Mouse (Mus musculus): Measurements from ENCODE around the gene P2ry6. TPM values are rescaled to one million over a fixed set of nuclear protein-coding genes. Genes with fewer than 3 reads are reported as not detected.

P2ry6 gene
- total and polyA plus RNA-seq, 2 experiments, result 0.92 to 4.3 TPM

GRCm38 (mm10) chr7:100950031-100950430 lies 24.4 kb downstream of the P2ry6 start:
- Histone ChIP-seq H3K27ac (replicated peaks; ENCODE audit: insufficient read depth, low read depth, low read length) (peak overlapping the region; percentile 54), H3K4me1 (ENCODE audit: control insufficient read depth, insufficient read depth, low read length) (peaks cover 2% of the 10 kb centered on the region; the same call in 1 of the 2 replicates), H3K27me3 (ENCODE audit: control insufficient read depth, insufficient read depth, low read length) (no peaks in the 10 kb centered on the region), H3K79me2 (ENCODE audit: control insufficient read depth, insufficient read depth, low read length) (no peaks in the 10 kb centered on the region), H3K36me3 (ENCODE audit: control insufficient read depth, insufficient read depth, low read length) (no peaks in the 10 kb centered on the region), H3K4me3 (ENCODE audit: insufficient read depth, low read depth, low read length) (no peak overlapping the region), H3K9ac (ENCODE audit: low read depth, low read length) (no peak overlapping the region)
- WGBS, result 78% methylated on average over 5 of the region's 5 CpGs
- no peak for TF ChIP-seq CTCF (IDR thresholded peaks at IDR 0.05; ENCODE audit: low read depth, low read length)
- TF ChIP-seq POLR2A (IDR thresholded peaks at IDR 0.05; ENCODE audit: extremely low read depth, insufficient read depth, low read length), result no peak
- no peak for DNase-seq (ENCODE audit: extremely low read depth, low read depth, low spot score)

GRCm38 (mm10) chr7:100944738-100945137 lies 29.7 kb downstream of the P2ry6 start:
- H3K4me1 ChIP-seq (ENCODE audit: control insufficient read depth, insufficient read depth, low read length), result no peaks in the 10 kb centered on the region
- no peak overlapping the region for H3K27ac ChIP-seq (replicated peaks; ENCODE audit: insufficient read depth, low read depth, low read length)
- no peak for DNase-seq (ENCODE audit: extremely low read depth, low read depth, low spot score)
- no peak for TF ChIP-seq POLR2A (IDR thresholded peaks at IDR 0.05; ENCODE audit: extremely low read depth, insufficient read depth, low read length)
- no peak for TF ChIP-seq CTCF (IDR thresholded peaks at IDR 0.05; ENCODE audit: low read depth, low read length)
- no peaks in the 10 kb centered on the region for H3K36me3 ChIP-seq (ENCODE audit: control insufficient read depth, insufficient read depth, low read length)
- H3K27me3 ChIP-seq (ENCODE audit: control insufficient read depth, insufficient read depth, low read length), result no peaks in the 10 kb centered on the region
- H3K9ac ChIP-seq (ENCODE audit: low read depth, low read length), result no peak overlapping the region
- H3K79me2 ChIP-seq (ENCODE audit: control insufficient read depth, insufficient read depth, low read length), result no peaks in the 10 kb centered on the region
- WGBS, result 88% methylated on average over 5 of the region's 5 CpGs
- H3K4me3 ChIP-seq (ENCODE audit: insufficient read depth, low read depth, low read length), result no peak overlapping the region

DNA sequence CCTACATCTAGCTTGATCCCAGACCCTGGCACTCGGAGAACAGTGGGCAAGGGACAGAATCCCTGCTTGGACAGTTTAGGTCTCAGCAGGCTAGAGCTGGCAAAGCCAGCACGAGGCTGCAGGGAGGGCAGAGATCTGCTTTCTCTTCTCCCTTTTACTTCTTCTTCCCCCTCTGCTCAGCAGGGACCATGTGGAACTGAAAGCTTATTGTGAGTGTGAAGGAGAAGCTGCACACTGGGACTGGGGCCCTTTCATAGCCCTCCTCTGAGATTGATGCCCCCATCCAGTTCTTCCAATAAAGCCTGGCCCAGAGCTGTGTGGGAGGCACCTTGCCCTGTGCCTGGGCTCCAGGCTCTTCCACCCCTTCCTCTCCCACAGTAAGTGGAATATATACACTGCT lies 30.1 kb downstream of the P2ry6 start:
- Histone ChIP-seq H3K36me3 (ENCODE audit: control insufficient read depth, insufficient read depth, low read length) (no peaks in the 10 kb centered on the region), H3K4me1 (ENCODE audit: control insufficient read depth, insufficient read depth, low read length) (no peaks in the 10 kb centered on the region), H3K79me2 (ENCODE audit: control insufficient read depth, insufficient read depth, low read length) (no peaks in the 10 kb centered on the region), H3K27ac (replicated peaks; ENCODE audit: insufficient read depth, low read depth, low read length) (no peak overlapping the region; the same call in 1 of the 2 replicates), H3K27me3 (ENCODE audit: control insufficient read depth, insufficient read depth, low read length) (no peaks in the 10 kb centered on the region), H3K4me3 (ENCODE audit: insufficient read depth, low read depth, low read length) (no peak overlapping the region), H3K9ac (ENCODE audit: low read depth, low read length) (no peak overlapping the region)
- no peak for DNase-seq (ENCODE audit: extremely low read depth, low read depth, low spot score)
- TF ChIP-seq POLR2A (IDR thresholded peaks at IDR 0.05; ENCODE audit: extremely low read depth, insufficient read depth, low read length) (no peak), CTCF (IDR thresholded peaks at IDR 0.05; ENCODE audit: low read depth, low read length) (no peak)
- WGBS, result 83% methylated on average over 2 of the region's 2 CpGs

- H3K9ac ChIP-seq (ENCODE audit: low read depth, low read length), result no peak overlapping the region
- H3K27ac ChIP-seq (replicated peaks; ENCODE audit: insufficient read depth, low read depth, low read length), result no peak overlapping the region
- 35% methylated on average over 12 of the region's 12 CpGs for WGBS
- TF ChIP-seq POLR2A (IDR thresholded peaks at IDR 0.05; ENCODE audit: extremely low read depth, insufficient read depth, low read length) (no peak), CTCF (IDR thresholded peaks at IDR 0.05; ENCODE audit: low read depth, low read length) (peak; percentile 84)
- H3K4me3 ChIP-seq (ENCODE audit: insufficient read depth, low read depth, low read length), result no peak overlapping the region
- H3K36me3 ChIP-seq (ENCODE audit: control insufficient read depth, insufficient read depth, low read length), result no peaks in the 10 kb centered on the region
- peak; percentile 30 for DNase-seq (ENCODE audit: extremely low read depth, low read depth, low spot score)
- no peaks in the 10 kb centered on the region for H3K27me3 ChIP-seq (ENCODE audit: control insufficient read depth, insufficient read depth, low read length)
- no peaks in the 10 kb centered on the region for H3K4me1 ChIP-seq (ENCODE audit: control insufficient read depth, insufficient read depth, low read length)
- H3K79me2 ChIP-seq (ENCODE audit: control insufficient read depth, insufficient read depth, low read length), result no peaks in the 10 kb centered on the region
These were observed 31.4 kb downstream of the P2ry6 start for GRCm38 (mm10) chr7:100942789-100943615.

DNA sequence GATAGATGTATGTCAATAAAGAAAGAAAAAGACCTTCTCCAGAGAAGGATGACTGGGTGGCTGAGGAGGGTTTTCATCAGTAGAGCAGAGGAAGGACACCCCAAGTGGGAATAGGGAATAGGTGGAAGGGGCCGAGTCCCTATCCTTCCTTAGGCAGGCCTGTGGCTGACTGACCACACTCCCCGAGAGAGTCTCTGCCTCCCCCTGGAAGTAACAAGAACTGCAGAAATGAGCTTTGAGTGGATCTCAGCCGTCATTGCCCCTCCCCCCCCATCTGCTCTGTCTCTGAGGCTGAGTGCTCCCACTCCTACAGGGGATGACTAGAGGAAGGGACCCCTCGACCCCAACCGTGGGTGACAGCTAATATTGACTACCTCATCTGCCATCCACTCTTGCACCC lies 33.3 kb downstream of the P2ry6 start:
- TF ChIP-seq CTCF (IDR thresholded peaks at IDR 0.05; ENCODE audit: low read depth, low read length) (no peak), POLR2A (IDR thresholded peaks at IDR 0.05; ENCODE audit: extremely low read depth, insufficient read depth, low read length) (no peak)
- DNase-seq (ENCODE audit: extremely low read depth, low read depth, low spot score), result no peak
- Histone ChIP-seq H3K36me3 (ENCODE audit: control insufficient read depth, insufficient read depth, low read length) (no peaks in the 10 kb centered on the region), H3K9ac (ENCODE audit: low read depth, low read length) (no peak overlapping the region), H3K4me1 (ENCODE audit: control insufficient read depth, insufficient read depth, low read length) (no peaks in the 10 kb centered on the region), H3K79me2 (ENCODE audit: control insufficient read depth, insufficient read depth, low read length) (no peaks in the 10 kb centered on the region), H3K4me3 (ENCODE audit: insufficient read depth, low read depth, low read length) (no peak overlapping the region), H3K27ac (replicated peaks; ENCODE audit: insufficient read depth, low read depth, low read length) (no peak overlapping the region), H3K27me3 (ENCODE audit: control insufficient read depth, insufficient read depth, low read length) (no peaks in the 10 kb centered on the region)
- WGBS, result 45% methylated on average over 5 of the region's 5 CpGs

DNA sequence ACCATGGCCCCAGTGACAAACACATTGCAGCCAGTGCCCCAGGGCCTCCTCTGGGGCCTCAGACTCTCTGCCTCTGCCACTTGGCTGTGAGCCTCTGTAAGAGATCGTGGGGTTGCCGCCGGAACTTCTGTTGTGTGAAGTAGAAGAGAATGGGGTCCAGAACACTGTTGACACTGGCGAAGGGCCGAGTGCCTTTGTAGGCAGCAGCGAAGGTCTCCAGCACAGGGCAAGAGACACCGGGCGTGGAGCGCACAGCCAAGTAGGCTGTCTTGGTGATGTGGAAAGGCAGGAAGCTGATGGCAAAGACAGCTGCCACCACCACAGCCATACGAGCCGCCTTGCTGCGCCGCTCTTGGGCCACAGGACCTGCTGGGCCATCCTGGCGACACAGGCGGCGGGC lies 36.3 kb downstream of the P2ry6 start:
- H3K36me3 ChIP-seq (ENCODE audit: control insufficient read depth, insufficient read depth, low read length), result no peaks in the 10 kb centered on the region
- WGBS, result 86% methylated on average over 16 of the region's 16 CpGs
- DNase-seq (ENCODE audit: extremely low read depth, low read depth, low spot score), result no peak
- no peaks in the 10 kb centered on the region for H3K27me3 ChIP-seq (ENCODE audit: control insufficient read depth, insufficient read depth, low read length)
- H3K4me1 ChIP-seq (ENCODE audit: control insufficient read depth, insufficient read depth, low read length), result no peaks in the 10 kb centered on the region
- no peaks in the 10 kb centered on the region for H3K79me2 ChIP-seq (ENCODE audit: control insufficient read depth, insufficient read depth, low read length)
- H3K9ac ChIP-seq (ENCODE audit: low read depth, low read length), result no peak overlapping the region
- H3K4me3 ChIP-seq (ENCODE audit: insufficient read depth, low read depth, low read length), result no peak overlapping the region
- no peak for TF ChIP-seq POLR2A (IDR thresholded peaks at IDR 0.05; ENCODE audit: extremely low read depth, insufficient read depth, low read length)
- TF ChIP-seq CTCF (IDR thresholded peaks at IDR 0.05; ENCODE audit: low read depth, low read length), result no peak
- no peak overlapping the region for H3K27ac ChIP-seq (replicated peaks; ENCODE audit: insufficient read depth, low read depth, low read length)
